Mouse (Mus musculus): ENCODE data around the gene Ttc22. TPM values are rescaled to one million over a fixed set of nuclear protein-coding genes. Genes with fewer than 3 reads are reported as not detected.
A peak's percentile ranks its signal among the peaks of the same experiment; 100 is the strongest.

Ttc22 gene
- total and polyA plus RNA-seq, 3 experiments = 0.21 TPM; not detected in 2

DNA sequence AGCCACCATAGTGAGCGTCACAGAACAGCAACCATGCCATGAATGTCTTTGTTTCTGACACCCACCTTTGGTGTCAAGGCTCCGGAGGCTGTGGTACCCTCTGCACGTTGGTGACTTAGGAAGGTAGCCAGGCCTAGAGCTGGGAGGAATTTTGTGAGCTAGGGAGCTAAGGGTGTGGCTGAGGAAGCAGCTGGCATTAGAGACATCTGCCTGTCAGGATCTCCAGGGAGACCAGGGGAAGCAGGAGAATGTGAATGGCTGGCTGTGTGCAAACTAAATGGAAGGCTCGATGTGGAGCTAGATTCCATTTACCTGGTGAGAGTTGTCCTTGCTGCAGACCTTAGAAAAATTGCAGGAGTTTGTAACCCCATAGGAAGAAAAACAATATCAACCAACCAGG lies 37.6 kb upstream of the Ttc22 start:
- Histone ChIP-seq H3K4me3 (no peak overlapping the region), H3K4me1 (ENCODE audit: control insufficient read depth, insufficient read depth, low read length) (no peaks in the 10 kb centered on the region), H3K79me2 (replicated peaks; ENCODE audit: control insufficient read depth, insufficient read depth, low read length) (no peaks in the 10 kb centered on the region), H3K36me3 (ENCODE audit: control insufficient read depth, insufficient read depth, low read length) (no peaks in the 10 kb centered on the region), H3K9ac (ENCODE audit: low read depth, low read length) (no peak overlapping the region), H3K27me3 (ENCODE audit: control insufficient read depth, insufficient read depth, low read length) (no peaks in the 10 kb centered on the region), H3K27ac (no peak overlapping the region)
- 79% methylated on average over 4 of the region's 4 CpGs for WGBS
- TF ChIP-seq POLR2A (IDR thresholded peaks at IDR 0.05; ENCODE audit: insufficient read depth, low read depth, low read length) (no peak), CTCF (IDR thresholded peaks at IDR 0.05) (no peak), EP300 (IDR thresholded peaks at IDR 0.05; ENCODE audit: insufficient read depth, low read depth, low read length) (no peak)
- DNase-seq = no peak
- intact Hi-C loops (cut with DNase I) = no loop called here

GRCm38 (mm10) chr4:106587075-106587474 lies 35.2 kb upstream of the Ttc22 start:
- H3K27ac ChIP-seq = no peak overlapping the region
- no peak for DNase-seq
- no peaks in the 10 kb centered on the region for H3K4me1 ChIP-seq (ENCODE audit: control insufficient read depth, insufficient read depth, low read length)
- no peaks in the 10 kb centered on the region for H3K36me3 ChIP-seq (ENCODE audit: control insufficient read depth, insufficient read depth, low read length)
- no peak overlapping the region for H3K9ac ChIP-seq (ENCODE audit: low read depth, low read length)
- H3K27me3 ChIP-seq (ENCODE audit: control insufficient read depth, insufficient read depth, low read length) = no peaks in the 10 kb centered on the region
- H3K4me3 ChIP-seq = no peak overlapping the region
- no peaks in the 10 kb centered on the region for H3K79me2 ChIP-seq (replicated peaks; ENCODE audit: control insufficient read depth, insufficient read depth, low read length)
- TF ChIP-seq CTCF (IDR thresholded peaks at IDR 0.05) (no peak), EP300 (IDR thresholded peaks at IDR 0.05; ENCODE audit: insufficient read depth, low read depth, low read length) (no peak), POLR2A (IDR thresholded peaks at IDR 0.05; ENCODE audit: insufficient read depth, low read depth, low read length) (no peak)
- intact Hi-C loops (cut with DNase I) = no loop called here
- 91% methylated on average over 6 of the region's 6 CpGs for WGBS

- Histone ChIP-seq H3K4me1 (ENCODE audit: control insufficient read depth, insufficient read depth, low read length) (no peaks in the 10 kb centered on the region), H3K9ac (ENCODE audit: low read depth, low read length) (no peak overlapping the region), H3K36me3 (ENCODE audit: control insufficient read depth, insufficient read depth, low read length) (no peaks in the 10 kb centered on the region), H3K27ac (no peak overlapping the region), H3K27me3 (ENCODE audit: control insufficient read depth, insufficient read depth, low read length) (no peaks in the 10 kb centered on the region), H3K4me3 (no peak overlapping the region), H3K79me2 (replicated peaks; ENCODE audit: control insufficient read depth, insufficient read depth, low read length) (no peaks in the 10 kb centered on the region)
- TF ChIP-seq EP300 (IDR thresholded peaks at IDR 0.05; ENCODE audit: insufficient read depth, low read depth, low read length) (no peak), CTCF (IDR thresholded peaks at IDR 0.05) (no peak), POLR2A (IDR thresholded peaks at IDR 0.05; ENCODE audit: insufficient read depth, low read depth, low read length) (no peak)
- no peak for DNase-seq
- intact Hi-C loops (cut with DNase I) = no loop called here
- 56% methylated on average over 9 of the region's 9 CpGs for WGBS
These were observed 32.1 kb upstream of the Ttc22 start for GRCm38 (mm10) chr4:106590142-106590541.

- intact Hi-C loops (cut with DNase I) = no loop called here
- Histone ChIP-seq H3K4me3 (no peak overlapping the region), H3K27ac (no peak overlapping the region), H3K27me3 (ENCODE audit: control insufficient read depth, insufficient read depth, low read length) (no peaks in the 10 kb centered on the region), H3K9ac (ENCODE audit: low read depth, low read length) (no peak overlapping the region), H3K36me3 (ENCODE audit: control insufficient read depth, insufficient read depth, low read length) (no peaks in the 10 kb centered on the region), H3K79me2 (replicated peaks; ENCODE audit: control insufficient read depth, insufficient read depth, low read length) (no peaks in the 10 kb centered on the region), H3K4me1 (ENCODE audit: control insufficient read depth, insufficient read depth, low read length) (no peaks in the 10 kb centered on the region)
- TF ChIP-seq CTCF (IDR thresholded peaks at IDR 0.05) = no peak
- TF ChIP-seq POLR2A (IDR thresholded peaks at IDR 0.05; ENCODE audit: insufficient read depth, low read depth, low read length) = no peak
- WGBS = 83% methylated on average over 9 of the region's 9 CpGs
- no peak for DNase-seq
These were observed 31.4 kb upstream of the Ttc22 start for GRCm38 (mm10) chr4:106590871-106591270.

GRCm38 (mm10) chr4:106593636-106594035 lies 28.6 kb upstream of the Ttc22 start:
- H3K36me3 ChIP-seq (ENCODE audit: control insufficient read depth, insufficient read depth, low read length) = no peaks in the 10 kb centered on the region
- no peaks in the 10 kb centered on the region for H3K79me2 ChIP-seq (replicated peaks; ENCODE audit: control insufficient read depth, insufficient read depth, low read length)
- no peak overlapping the region for H3K4me3 ChIP-seq
- H3K4me1 ChIP-seq (ENCODE audit: control insufficient read depth, insufficient read depth, low read length) = no peaks in the 10 kb centered on the region
- no peak overlapping the region for H3K27ac ChIP-seq
- no peak overlapping the region for H3K9ac ChIP-seq (ENCODE audit: low read depth, low read length)
- intact Hi-C loops (cut with DNase I) = no loop called here
- no peaks in the 10 kb centered on the region for H3K27me3 ChIP-seq (ENCODE audit: control insufficient read depth, insufficient read depth, low read length)
- TF ChIP-seq CTCF (IDR thresholded peaks at IDR 0.05) (peak; percentile 29), POLR2A (IDR thresholded peaks at IDR 0.05; ENCODE audit: insufficient read depth, low read depth, low read length) (no peak)
- 58% methylated on average over 7 of the region's 7 CpGs for WGBS
- no peak for DNase-seq

DNA sequence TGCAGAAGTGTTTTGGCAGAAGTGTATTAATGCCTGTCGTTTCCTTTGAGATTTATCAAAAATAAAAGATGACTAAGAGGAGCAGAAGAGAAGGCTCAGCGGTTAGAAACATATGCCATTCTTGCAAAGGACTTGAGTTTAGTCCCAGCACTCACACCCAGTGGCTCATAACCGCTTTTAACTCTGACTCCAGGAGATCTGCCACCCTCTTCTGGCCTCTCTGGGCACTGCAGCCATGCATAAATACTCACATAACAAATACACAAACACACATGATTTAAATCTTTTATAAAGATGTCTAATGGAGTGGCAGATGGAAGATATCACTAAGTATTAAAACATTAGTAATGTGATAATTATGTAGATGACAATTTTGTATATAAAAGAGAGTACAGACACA lies 26.0 kb upstream of the Ttc22 start:
- 62% methylated on average over 3 of the region's 3 CpGs for WGBS
- Histone ChIP-seq H3K4me1 (ENCODE audit: control insufficient read depth, insufficient read depth, low read length) (no peaks in the 10 kb centered on the region), H3K27me3 (ENCODE audit: control insufficient read depth, insufficient read depth, low read length) (no peaks in the 10 kb centered on the region), H3K9ac (ENCODE audit: low read depth, low read length) (no peak overlapping the region), H3K79me2 (replicated peaks; ENCODE audit: control insufficient read depth, insufficient read depth, low read length) (no peaks in the 10 kb centered on the region), H3K4me3 (no peak overlapping the region), H3K27ac (no peak overlapping the region), H3K36me3 (ENCODE audit: control insufficient read depth, insufficient read depth, low read length) (no peaks in the 10 kb centered on the region)
- intact Hi-C loops (cut with DNase I) = no loop called here
- TF ChIP-seq POLR2A (IDR thresholded peaks at IDR 0.05; ENCODE audit: insufficient read depth, low read depth, low read length) (no peak), CTCF (IDR thresholded peaks at IDR 0.05) (peak; percentile 30), EP300 (IDR thresholded peaks at IDR 0.05; ENCODE audit: insufficient read depth, low read depth, low read length) (no peak)
- no peak for DNase-seq

Data from heart, adult 2 months (tissue).